Mouse (Mus musculus): Measurements from ENCODE around the gene Esf1. TPM values are rescaled to one million over a fixed set of nuclear protein-coding genes. Genes with fewer than 3 reads are reported as not detected.
"Not testable (repeated sequence)": the region's sequence is repeated elsewhere in the genome, so short reads cannot be mapped to it uniquely, and the experiment has no call there.

Gene Esf1
- polyA plus RNA-seq, 1 experiment from 2014 or later = 29.1 TPM

DNA sequence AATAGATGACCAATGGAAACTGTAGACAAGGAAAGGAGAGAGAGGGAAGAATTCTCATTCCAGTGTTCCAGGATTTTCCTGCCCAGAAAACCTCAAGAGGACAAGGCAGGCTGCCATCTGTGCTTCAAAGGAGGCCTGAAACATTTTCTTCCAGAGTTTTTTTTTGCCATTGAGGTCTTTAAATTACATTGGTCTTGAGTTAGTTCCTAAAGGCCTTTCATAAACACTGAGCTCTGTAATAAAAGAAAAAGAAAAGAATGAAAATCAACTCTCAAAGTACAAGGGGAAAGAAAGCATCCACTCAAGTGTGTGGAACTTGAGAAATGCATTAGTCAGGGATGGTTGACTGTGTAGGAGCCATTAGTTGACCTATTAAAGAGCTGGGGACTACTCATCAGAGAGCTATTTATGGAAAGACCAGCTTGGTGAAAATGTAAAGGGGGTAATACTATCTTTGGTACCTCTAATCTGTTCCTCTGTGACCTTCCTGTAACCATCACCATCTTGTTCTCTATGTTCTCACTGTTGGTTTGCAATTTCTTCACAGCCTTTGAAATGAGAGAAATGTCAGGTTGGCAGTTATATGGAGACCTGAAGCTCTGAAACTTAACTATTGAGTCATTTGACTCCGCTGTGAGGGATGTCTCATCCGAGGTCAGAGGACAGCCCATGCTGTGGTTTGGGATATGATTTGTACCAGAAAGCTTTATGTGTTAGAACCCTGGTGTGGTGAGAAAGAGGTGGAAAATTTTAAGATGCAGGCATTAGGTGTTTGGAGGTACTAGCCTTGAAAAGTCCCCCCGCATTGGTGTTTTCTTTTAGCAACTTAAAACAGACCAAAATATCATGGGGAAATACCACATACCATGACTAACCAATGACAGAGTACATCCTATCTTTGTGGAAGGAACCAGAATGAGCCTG, 69.6 kb downstream of the Esf1 start:
- Histone ChIP-seq H3K27me3 (ENCODE audit: control insufficient read depth, insufficient read depth, low read length) (no peaks in the 10 kb centered on the region), H3K9ac (ENCODE audit: low read length) (no peak overlapping the region), H3K4me1 (ENCODE audit: control insufficient read depth, insufficient read depth, low read length) (no peaks in the 10 kb centered on the region), H3K4me3 (ENCODE audit: low read depth, low read length) (no peak overlapping the region), H3K9me3 (ENCODE audit: control insufficient read depth, low read length) (no peaks in the 10 kb centered on the region), H3K4me2 (no peak overlapping the region), H3K36me3 (ENCODE audit: control insufficient read depth, insufficient read depth, low read length) (no peaks in the 10 kb centered on the region), H3K27ac (ENCODE audit: low read depth, low read length) (no peak overlapping the region)
- DNase-seq (ENCODE audit: low spot score, missing footprints) (no peak), ATAC-seq (ENCODE audit: low FRiP score) (no peak)
- 90% methylated on average over 3 of the region's 3 CpGs for WGBS

- DNase-seq (ENCODE audit: low spot score, missing footprints) = no peak
- Histone ChIP-seq H3K36me3 (ENCODE audit: control insufficient read depth, insufficient read depth, low read length) (no peaks in the 10 kb centered on the region), H3K9me3 (ENCODE audit: control insufficient read depth, low read length) (no peaks in the 10 kb centered on the region), H3K27me3 (ENCODE audit: control insufficient read depth, insufficient read depth, low read length) (no peaks in the 10 kb centered on the region), H3K4me3 (ENCODE audit: low read depth, low read length) (no peak overlapping the region), H3K4me1 (ENCODE audit: control insufficient read depth, insufficient read depth, low read length) (no peaks in the 10 kb centered on the region), H3K4me2 (no peak overlapping the region), H3K9ac (ENCODE audit: low read length) (no peak overlapping the region), H3K27ac (ENCODE audit: low read depth, low read length) (no peak overlapping the region)
- ATAC-seq (ENCODE audit: low FRiP score) = no peak
- 90% methylated on average over 3 of the region's 3 CpGs for WGBS
These were observed 70.4 kb downstream of the Esf1 start for GRCm38 (mm10) chr2:140099971-140100370.

GRCm38 (mm10) chr2:140097131-140097591, 73.2 kb downstream of the Esf1 start:
- H3K9me3 ChIP-seq (ENCODE audit: control insufficient read depth, low read length) = no peaks in the 10 kb centered on the region

GRCm38 (mm10) chr2:140096034-140096433, 74.3 kb downstream of the Esf1 start:
- no peak overlapping the region for H3K27ac ChIP-seq (ENCODE audit: low read depth, low read length)
- no peak for ATAC-seq (ENCODE audit: low FRiP score)
- DNase-seq (ENCODE audit: low spot score, missing footprints) = no peak
- no peaks in the 10 kb centered on the region for H3K27me3 ChIP-seq (ENCODE audit: control insufficient read depth, insufficient read depth, low read length)
- H3K9me3 ChIP-seq (ENCODE audit: control insufficient read depth, low read length) = no peaks in the 10 kb centered on the region
- WGBS = 85% methylated on average over 5 of the region's 5 CpGs
- no peaks in the 10 kb centered on the region for H3K36me3 ChIP-seq (ENCODE audit: control insufficient read depth, insufficient read depth, low read length)
- H3K4me2 ChIP-seq = no peak overlapping the region
- no peak overlapping the region for H3K4me3 ChIP-seq (ENCODE audit: low read depth, low read length)
- H3K9ac ChIP-seq (ENCODE audit: low read length) = no peak overlapping the region
- no peaks in the 10 kb centered on the region for H3K4me1 ChIP-seq (ENCODE audit: control insufficient read depth, insufficient read depth, low read length)

More at GRCm38 (mm10) chr2:140097131-140097591, 73.2 kb downstream of the Esf1 start:
- DNase-seq (ENCODE audit: low spot score, missing footprints) (no peak), ATAC-seq (ENCODE audit: low FRiP score) (peak; percentile 48; the same call in 1 of the 2 replicates)
- H3K4me3 ChIP-seq (ENCODE audit: low read depth, low read length) = no peak overlapping the region
- H3K4me1 ChIP-seq (ENCODE audit: control insufficient read depth, insufficient read depth, low read length) = no peaks in the 10 kb centered on the region
- H3K4me2 ChIP-seq = no peak overlapping the region
- 71% methylated on average over 3 of the region's 3 CpGs for WGBS
- no peaks in the 10 kb centered on the region for H3K27me3 ChIP-seq (ENCODE audit: control insufficient read depth, insufficient read depth, low read length)
- H3K36me3 ChIP-seq (ENCODE audit: control insufficient read depth, insufficient read depth, low read length) = no peaks in the 10 kb centered on the region
- no peak overlapping the region for H3K27ac ChIP-seq (ENCODE audit: low read depth, low read length)
- no peak overlapping the region for H3K9ac ChIP-seq (ENCODE audit: low read length)

- ATAC-seq (ENCODE audit: low FRiP score) = no peak
- H3K36me3 ChIP-seq (ENCODE audit: control insufficient read depth, insufficient read depth, low read length) = no peaks in the 10 kb centered on the region
- H3K9me3 ChIP-seq (ENCODE audit: control insufficient read depth, low read length) = no peaks in the 10 kb centered on the region
- H3K27me3 ChIP-seq (ENCODE audit: control insufficient read depth, insufficient read depth, low read length) = no peaks in the 10 kb centered on the region
- no peak overlapping the region for H3K9ac ChIP-seq (ENCODE audit: low read length)
- no peak overlapping the region for H3K4me2 ChIP-seq
- no peak overlapping the region for H3K4me3 ChIP-seq (ENCODE audit: low read depth, low read length)
- no peaks in the 10 kb centered on the region for H3K4me1 ChIP-seq (ENCODE audit: control insufficient read depth, insufficient read depth, low read length)
- no peak overlapping the region for H3K27ac ChIP-seq (ENCODE audit: low read depth, low read length)
- DNase-seq (ENCODE audit: low spot score, missing footprints) = no peak
- 89% methylated on average over 5 of the region's 5 CpGs for WGBS
These were observed 76.9 kb downstream of the Esf1 start for GRCm38 (mm10) chr2:140093433-140093832.

DNA sequence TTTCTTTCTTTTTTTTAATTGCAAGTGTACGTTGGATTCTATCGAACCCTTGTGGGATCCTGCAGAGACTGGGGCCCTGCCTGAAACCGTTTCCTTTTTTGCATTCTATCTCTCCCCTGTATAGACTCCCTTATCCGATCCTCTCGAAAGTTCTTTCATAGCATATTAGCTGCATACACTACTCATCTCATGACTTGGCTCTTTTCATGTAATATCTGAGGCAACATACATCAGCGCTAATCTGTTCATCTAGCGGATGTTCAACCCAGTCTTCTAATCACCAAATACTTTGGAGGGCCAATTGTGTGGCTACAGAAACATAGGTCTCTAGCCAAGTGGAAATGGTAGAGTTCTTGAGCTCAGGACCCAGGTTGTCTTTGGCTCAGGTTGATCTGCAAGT, 86.1 kb downstream of the Esf1 start:
- DNase-seq (ENCODE audit: low spot score, missing footprints) = no peak
- Histone ChIP-seq H3K9me3 (ENCODE audit: control insufficient read depth, low read length) (no peaks in the 10 kb centered on the region), H3K4me1 (ENCODE audit: control insufficient read depth, insufficient read depth, low read length) (no peaks in the 10 kb centered on the region), H3K9ac (ENCODE audit: low read length) (no peak overlapping the region), H3K4me3 (ENCODE audit: low read depth, low read length) (no peak overlapping the region), H3K27me3 (ENCODE audit: control insufficient read depth, insufficient read depth, low read length) (no peaks in the 10 kb centered on the region), H3K27ac (ENCODE audit: low read depth, low read length) (no peak overlapping the region), H3K4me2 (no peak overlapping the region), H3K36me3 (ENCODE audit: control insufficient read depth, insufficient read depth, low read length) (no peaks in the 10 kb centered on the region)
- WGBS = 91% methylated on average over 7 of the region's 7 CpGs
- ATAC-seq (ENCODE audit: low FRiP score) = no peak

GRCm38 (mm10) chr2:140080747-140081577, 89.4 kb downstream of the Esf1 start:
- no peaks in the 10 kb centered on the region for H3K27me3 ChIP-seq (ENCODE audit: control insufficient read depth, insufficient read depth, low read length)
- H3K4me3 ChIP-seq (ENCODE audit: low read depth, low read length) = no peak overlapping the region
- ATAC-seq (ENCODE audit: low FRiP score) = no peak
- no peak overlapping the region for H3K9ac ChIP-seq (ENCODE audit: low read length)
- no peaks in the 10 kb centered on the region for H3K4me1 ChIP-seq (ENCODE audit: control insufficient read depth, insufficient read depth, low read length)
- no peaks in the 10 kb centered on the region for H3K36me3 ChIP-seq (ENCODE audit: control insufficient read depth, insufficient read depth, low read length)
- H3K9me3 ChIP-seq (ENCODE audit: control insufficient read depth, low read length) = no peaks in the 10 kb centered on the region
- WGBS = 91% methylated on average over 11 of the region's 11 CpGs
- DNase-seq (ENCODE audit: low spot score, missing footprints) = peak; percentile 26
- no peak overlapping the region for H3K4me2 ChIP-seq
- H3K27ac ChIP-seq (ENCODE audit: low read depth, low read length) = no peak overlapping the region

- H3K36me3 ChIP-seq (ENCODE audit: control insufficient read depth, insufficient read depth, low read length); H3K27ac ChIP-seq (ENCODE audit: low read depth, low read length); DNase-seq (ENCODE audit: low spot score, missing footprints); H3K27me3 ChIP-seq (ENCODE audit: control insufficient read depth, insufficient read depth, low read length); H3K4me2 ChIP-seq; H3K4me1 ChIP-seq (ENCODE audit: control insufficient read depth, insufficient read depth, low read length); ATAC-seq (ENCODE audit: low FRiP score); H3K9me3 ChIP-seq (ENCODE audit: control insufficient read depth, low read length); H3K9ac ChIP-seq (ENCODE audit: low read length); H3K4me3 ChIP-seq (ENCODE audit: low read depth, low read length): not testable (repeated sequence)
These were observed 91.1 kb downstream of the Esf1 start for GRCm38 (mm10) chr2:140079284-140079683.

Data from midbrain, embryonic 11.5 days (tissue).